Mouse (Mus musculus) cerebellum, adult 2 months (tissue): Measurements from ENCODE around the gene Aplf. TPM values are rescaled to one million over a fixed set of nuclear protein-coding genes. Genes with fewer than 3 reads are reported as not detected.

Experiments
- DNase-seq, 2 experiments: peaks; one replicate each; pipeline ENCODE4 v3.0.0; 2021
- H3K27ac ChIP-seq: fragments of 200-500 bp; 2 replicates; pipeline ENCODE4 v1.5.1; 2012; ENCODE audit warnings: low read length, control low read depth, inconsistent platforms; ENCODE audit not compliant: insufficient read depth
- H3K27me3 ChIP-seq: fragments of 200-500 bp; 2 replicates; pipeline ENCODE4 v1.6.1; 2012; ENCODE audit warnings: inconsistent platforms, mild to moderate bottlenecking, low read length, moderate library complexity; ENCODE audit not compliant: control insufficient read depth, insufficient read depth
- H3K4me1 ChIP-seq: fragments of 200-500 bp; 2 replicates; pipeline ENCODE4 v1.6.1; 2011; ENCODE audit warnings: low read length; ENCODE audit not compliant: control insufficient read depth, insufficient read depth
- H3K4me3 ChIP-seq: fragments of 200-500 bp; replicated peaks from 2 replicates; pipeline ENCODE3; 2011; ENCODE audit warnings: mild to moderate bottlenecking, low read depth, low read length, control low read depth; ENCODE audit not compliant: insufficient read depth
- CTCF ChIP-seq: fragments of 200-500 bp; IDR thresholded peaks from 2 replicates; pipeline ENCODE4 v1.5.1; 2011; ENCODE audit warnings: low read depth, mild to moderate bottlenecking, control low read depth, low read length, moderate library complexity, borderline replicate concordance; ENCODE audit not compliant: insufficient read depth
- POLR2A ChIP-seq: fragments of 200-500 bp; IDR thresholded peaks from 2 replicates; pipeline ENCODE4 v1.6.1; 2011; ENCODE audit warnings: low read length, control low read depth, borderline replicate concordance; ENCODE audit not compliant: insufficient read depth
- WGBS: fragments of 180-500 bp; shearing (Covaris S2); methylation state at CpG from one replicate; pipeline ENCODE4 v1.1.7; 2018; 5-methylcytosine and 5-hydroxymethylcytosine counted together
- polyA plus RNA-seq: library from polyadenylated mRNA; depleted of rRNA; stranded (reverse); fragments of >200 nt; gene quantifications from 2 replicates; pipeline ENCODE4 v1.2.3, GENCODE M21; 2012; rRNA removed

Aplf gene
- polyA plus RNA-seq: 4.6 and 5.0 TPM in 2 replicates

- Histone ChIP-seq H3K27me3 (no peaks in the 10 kb centered on the region), H3K4me1 (no peaks in the 10 kb centered on the region), H3K27ac (peak within 1 kb of the TSS; percentile 24; the same call in 1 of the 2 replicates), H3K4me3 (peak within 1 kb of the TSS; percentile 83)
- TF ChIP-seq CTCF (no peak), POLR2A (peak; percentile 59; the same call in 1 of the 2 replicates)
- DNase-seq: peak; percentile 89 to 96
- under 1% methylated on average over 33 of the region's 33 CpGs for WGBS
Observed at GRCm38 (mm10) chr6:87671771-87672517, at the start of gene Aplf. TSS of gene Aplf (minus strand) at chr6:87672193.

GRCm38 (mm10) chr6:87714091-87714490, 42.1 kb upstream of the Aplf start:
- DNase-seq: no peak
- H3K27me3 ChIP-seq: no peaks in the 10 kb centered on the region
- no peak overlapping the region for H3K27ac ChIP-seq
- TF ChIP-seq POLR2A (no peak), CTCF (no peak)
- WGBS: 79% methylated on average over 4 of the region's 4 CpGs
- H3K4me1 ChIP-seq: no peaks in the 10 kb centered on the region
- no peak overlapping the region for H3K4me3 ChIP-seq

- Histone ChIP-seq H3K4me1 (no peaks in the 10 kb centered on the region), H3K27me3 (no peaks in the 10 kb centered on the region), H3K27ac (no peak overlapping the region), H3K4me3 (no peak overlapping the region)
- TF ChIP-seq CTCF: no peak
- TF ChIP-seq POLR2A: no peak
- 87% methylated on average over 4 of the region's 4 CpGs for WGBS
- DNase-seq: no peak
Observed at GRCm38 (mm10) chr6:87712311-87712710, 40.3 kb upstream of the Aplf start.

GRCm38 (mm10) chr6:87706246-87706645, 34.3 kb upstream of the Aplf start:
- no peaks in the 10 kb centered on the region for H3K27me3 ChIP-seq
- no peaks in the 10 kb centered on the region for H3K4me1 ChIP-seq
- no peak for TF ChIP-seq POLR2A
- no peak for TF ChIP-seq CTCF
- H3K27ac ChIP-seq: no peak overlapping the region
- no peak for DNase-seq
- H3K4me3 ChIP-seq: no peak overlapping the region
- WGBS: 39% methylated on average over 3 of the region's 3 CpGs

- no peak for TF ChIP-seq POLR2A
- no peak for TF ChIP-seq CTCF
- H3K4me3 ChIP-seq: no peak overlapping the region
- no peak for DNase-seq
- no peaks in the 10 kb centered on the region for H3K27me3 ChIP-seq
- WGBS: 68% methylated on average over 4 of the region's 4 CpGs
- H3K4me1 ChIP-seq: no peaks in the 10 kb centered on the region
- H3K27ac ChIP-seq: no peak overlapping the region
Observed at GRCm38 (mm10) chr6:87696544-87696943, 24.6 kb upstream of the Aplf start.

GRCm38 (mm10) chr6:87695947-87696346, 24.0 kb upstream of the Aplf start:
- DNase-seq: no peak
- Histone ChIP-seq H3K27me3 (no peaks in the 10 kb centered on the region), H3K4me3 (no peak overlapping the region), H3K4me1 (no peaks in the 10 kb centered on the region), H3K27ac (no peak overlapping the region)
- 67% methylated on average over 3 of the region's 3 CpGs for WGBS
- TF ChIP-seq CTCF (no peak), POLR2A (no peak)

GRCm38 (mm10) chr6:87680418-87680817, 8.4 kb upstream of the Aplf start:
- Histone ChIP-seq H3K27ac (no peak overlapping the region), H3K27me3 (no peaks in the 10 kb centered on the region), H3K4me3 (no peak overlapping the region), H3K4me1 (no peaks in the 10 kb centered on the region; the same call in 1 of the 2 replicates)
- TF ChIP-seq CTCF (no peak), POLR2A (no peak)
- DNase-seq: no peak
- 24% methylated on average over 3 of the region's 3 CpGs for WGBS

GRCm38 (mm10) chr6:87672661-87673060, 668 bp upstream of the Aplf start:
- H3K4me1 ChIP-seq: no peaks in the 10 kb centered on the region
- H3K27me3 ChIP-seq: no peaks in the 10 kb centered on the region
- H3K27ac ChIP-seq: no peak overlapping the region; the same call in 1 of the 2 replicates
- TF ChIP-seq POLR2A: no peak
- TF ChIP-seq CTCF: no peak
- DNase-seq: peak in 1 of 2 experiments; percentile 14
- peak overlapping the region; percentile 44 for H3K4me3 ChIP-seq
- WGBS: 38% methylated on average over 4 of the region's 4 CpGs
